Mouse (Mus musculus): ENCODE measurements at regions not wholly inside any gene's neighbourhood (a gene's known extent, or its start where the extent isn't known, plus 50 kb on each side); places are given as distances from the start of the nearest gene placed in this dataset.

- TF ChIP-seq CTCF (conservative IDR thresholded peaks at IDR 0.05 in 1 of 2, IDR thresholded peaks at IDR 0.05 in 1 of 2; ENCODE audit: low read depth in 2 of 2, low read length in 2 of 2) = no peak
- TF ChIP-seq BHLHE40 (IDR thresholded peaks at IDR 0.05; ENCODE audit: low read depth, low read length) = no peak
- no peak for TF ChIP-seq POLR2A (IDR thresholded peaks at IDR 0.05; ENCODE audit: low read depth, low read length)
- no peak for TF ChIP-seq USF1 (IDR thresholded peaks at IDR 0.05; ENCODE audit: low read depth, low read length)
- no peak for TF ChIP-seq HCFC1 (IDR thresholded peaks at IDR 0.05; ENCODE audit: low read depth, low read length)
- TF ChIP-seq PAX5 (IDR thresholded peaks at IDR 0.05; ENCODE audit: low read length) = no peak
- no peak for TF ChIP-seq ZC3H11A (IDR thresholded peaks at IDR 0.05; ENCODE audit: low read depth, low read length)
- TF ChIP-seq CHD2 (IDR thresholded peaks at IDR 0.05; ENCODE audit: low read length) = no peak
- no peak for TF ChIP-seq MAX (IDR thresholded peaks at IDR 0.05; ENCODE audit: low read length)
- TF ChIP-seq ZMIZ1 (IDR thresholded peaks at IDR 0.05; ENCODE audit: low read depth, low read length) = no peak
- no peak for TF ChIP-seq NELFE (IDR thresholded peaks at IDR 0.05; ENCODE audit: low read depth, low read length)
- no peak for TF ChIP-seq ETS1 (conservative IDR thresholded peaks at IDR 0.05; ENCODE audit: low read depth, low read length)
Observed at GRCm38 (mm10) chr5:44925476-44925875, 126.0 kb upstream of the Ldb2 start.
